Mouse (Mus musculus) heart, embryonic 15.5 days (tissue): ENCODE results near the gene Map7d3. TPM values are rescaled to one million over a fixed set of nuclear protein-coding genes. Genes with fewer than 3 reads are reported as not detected.

ENCODE experiments used
- ATAC-seq: fragments of 200-750 bp; cut with Nextera tagmentation; replicated peaks from 2 replicates; pipeline ENCODE4 v1.8.0; 2017; ENCODE audit warnings: low read depth, moderate TSS enrichment; ENCODE audit not compliant: insufficient number of reproducible peaks, insufficient read depth, low FRiP score
- H3K27ac ChIP-seq: fragments of 300-500 bp; sonication (generic); 2 replicates; pipeline ENCODE4 v1.5.1; 2015; ENCODE audit warnings: mild to moderate bottlenecking, inconsistent platforms
- H3K27me3 ChIP-seq: fragments of 300-500 bp; sonication (generic); 2 replicates; pipeline ENCODE4 v1.6.1; 2015; ENCODE audit warnings: inconsistent platforms
- H3K36me3 ChIP-seq: fragments of 300-500 bp; sonication (generic); 2 replicates; pipeline ENCODE4 v1.6.1; 2015; ENCODE audit warnings: mild to moderate bottlenecking, inconsistent platforms
- H3K4me1 ChIP-seq: fragments of 300-500 bp; sonication (generic); replicated peaks from 2 replicates; pipeline ENCODE4 v1.6.1; 2015; ENCODE audit warnings: inconsistent platforms
- H3K4me2 ChIP-seq: fragments of 300-500 bp; sonication (generic); 2 replicates; pipeline ENCODE4 v1.6.1; 2015; ENCODE audit warnings: inconsistent platforms, mild to moderate bottlenecking, moderate library complexity
- H3K4me3 ChIP-seq: fragments of 300-500 bp; sonication (generic); 2 replicates; pipeline ENCODE4 v1.5.1; 2015; ENCODE audit warnings: mild to moderate bottlenecking, inconsistent platforms
- H3K9ac ChIP-seq: fragments of 300-500 bp; sonication (generic); 2 replicates; pipeline ENCODE4 v1.6.1; 2015; ENCODE audit warnings: mild to moderate bottlenecking, inconsistent platforms
- H3K9me3 ChIP-seq: fragments of 300-500 bp; sonication (generic); replicated peaks from 2 replicates; pipeline ENCODE4 v1.6.1; 2016; ENCODE audit warnings: inconsistent platforms
- WGBS: fragments of 180-500 bp; shearing (Covaris S2); methylation state at CpG from one replicate; pipeline ENCODE4 v1.1.7; 2015; ENCODE audit warnings: mixed read lengths; 5-methylcytosine and 5-hydroxymethylcytosine counted together
- polyA plus RNA-seq: library from polyadenylated mRNA; unstranded; fragments of >200 nt; fragmentation: Nextera tagmentation; extraction: Ambion mirVana; gene quantifications from 2 replicates; pipeline ENCODE4 v1.2.1, GENCODE M21; 2015

Map7d3 gene
- polyA plus RNA-seq, 1 experiment from 2014 or later = 2.2 TPM

DNA sequence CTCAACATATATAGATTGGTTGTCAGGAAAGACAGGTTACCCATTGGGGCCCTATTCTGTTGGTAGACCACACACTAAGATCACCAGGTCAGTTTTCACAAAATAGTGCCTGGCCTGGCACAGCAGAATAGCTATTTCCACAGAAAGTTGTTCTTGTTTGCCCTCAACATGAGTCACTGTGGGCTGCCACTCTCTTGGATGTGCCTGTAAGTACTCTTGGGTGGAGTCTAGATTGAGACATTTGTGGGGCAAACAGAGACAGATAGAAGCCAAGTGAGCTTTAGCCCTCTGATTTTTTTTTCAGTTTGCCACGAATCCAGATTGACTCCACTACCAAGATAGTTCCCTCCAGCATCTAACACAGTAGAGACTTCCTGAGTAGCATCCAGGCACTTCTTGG is 50.4 kb downstream of the Map7d3 start:
- no peak overlapping the region for H3K4me2 ChIP-seq
- H3K9me3 ChIP-seq = no peaks in the 10 kb centered on the region
- H3K4me3 ChIP-seq = no peak overlapping the region
- H3K9ac ChIP-seq = no peak overlapping the region
- no peak for ATAC-seq
- H3K27ac ChIP-seq = no peak overlapping the region
- no peaks in the 10 kb centered on the region for H3K4me1 ChIP-seq
- no peaks in the 10 kb centered on the region for H3K27me3 ChIP-seq
- no peaks in the 10 kb centered on the region for H3K36me3 ChIP-seq
- WGBS = 65% methylated on average over 1 of the region's 1 CpGs

DNA sequence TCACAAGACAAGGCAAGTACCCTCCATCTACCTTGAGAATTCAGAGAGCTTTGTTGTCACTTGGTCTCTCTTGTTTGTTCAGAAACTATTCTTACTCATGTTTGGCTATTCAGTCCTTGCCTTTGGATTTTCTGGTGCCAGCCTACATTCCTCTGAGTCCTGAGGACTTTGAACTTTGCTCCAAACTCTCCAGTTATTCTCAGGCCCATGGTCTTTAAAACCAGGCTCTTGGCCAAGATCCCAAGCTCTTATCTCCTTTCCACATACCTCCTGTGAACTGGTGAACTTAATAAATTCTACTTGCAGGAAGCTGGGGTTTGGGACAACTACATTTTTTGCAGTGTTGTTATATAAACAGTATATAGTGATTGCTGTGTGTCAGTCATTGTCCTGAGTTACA is 52.3 kb downstream of the Map7d3 start:
- Histone ChIP-seq H3K9ac (no peak overlapping the region), H3K4me1 (no peaks in the 10 kb centered on the region), H3K4me2 (no peak overlapping the region), H3K27ac (peak overlapping the region; percentile 45; the same call in 1 of the 2 replicates), H3K27me3 (no peaks in the 10 kb centered on the region), H3K36me3 (no peaks in the 10 kb centered on the region), H3K4me3 (no peak overlapping the region), H3K9me3 (no peaks in the 10 kb centered on the region)
- no peak for ATAC-seq

DNA sequence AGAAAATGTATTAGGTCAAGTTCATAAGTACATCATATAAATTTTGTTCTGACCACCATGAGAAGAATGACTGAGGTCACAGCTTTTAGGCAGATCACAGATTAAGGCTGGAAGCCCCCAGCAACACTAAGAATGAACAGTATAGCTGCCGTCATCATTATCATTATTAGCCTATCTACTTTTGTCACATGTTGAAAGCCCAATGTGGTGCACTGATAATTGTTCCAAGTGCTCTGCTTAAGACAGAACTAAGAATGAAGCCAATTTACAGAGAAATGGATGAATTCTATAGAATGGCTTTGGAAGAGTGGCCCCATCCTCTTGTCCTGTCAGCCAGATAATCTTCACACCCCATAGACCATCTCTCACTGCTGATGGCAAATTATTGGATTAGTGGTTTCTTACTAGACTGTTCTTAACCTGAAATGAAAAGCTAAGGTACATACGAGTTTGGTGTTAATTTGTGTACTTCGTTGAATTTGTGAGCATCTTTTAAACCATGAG is 61.8 kb downstream of the Map7d3 start:
- ATAC-seq = no peak
- H3K4me1 ChIP-seq = peaks cover 4% of the 10 kb centered on the region; the same call in 1 of the 2 replicates
- no peaks in the 10 kb centered on the region for H3K36me3 ChIP-seq
- no peak overlapping the region for H3K4me2 ChIP-seq
- H3K27me3 ChIP-seq = no peaks in the 10 kb centered on the region
- H3K9me3 ChIP-seq = no peaks in the 10 kb centered on the region
- WGBS = 70% methylated on average over 3 of the region's 3 CpGs
- H3K27ac ChIP-seq = no peak overlapping the region
- no peak overlapping the region for H3K4me3 ChIP-seq
- no peak overlapping the region for H3K9ac ChIP-seq

DNA sequence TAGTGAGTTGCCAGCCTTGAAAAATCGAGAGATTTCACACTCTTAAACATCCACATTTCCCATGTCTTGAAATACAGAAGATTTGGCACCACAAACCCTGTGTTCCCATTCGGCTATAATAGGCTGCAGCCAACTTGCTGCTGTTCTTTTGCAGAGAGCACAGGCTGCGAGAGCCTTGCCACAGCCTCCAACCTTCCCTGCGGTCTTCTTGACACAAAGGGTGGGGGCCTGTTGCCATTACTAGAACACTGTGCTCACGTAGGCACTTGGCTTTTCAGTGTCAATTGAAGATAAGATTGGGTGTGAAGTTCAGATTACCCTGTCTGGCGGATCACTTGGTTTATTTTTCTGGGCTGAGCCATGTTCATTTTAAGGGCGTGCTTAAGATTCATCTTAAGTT is 65.8 kb downstream of the Map7d3 start:
- no peak overlapping the region for H3K27ac ChIP-seq
- H3K4me2 ChIP-seq = no peak overlapping the region
- no peak overlapping the region for H3K4me3 ChIP-seq
- H3K9me3 ChIP-seq = no peaks in the 10 kb centered on the region
- no peak for ATAC-seq
- WGBS = 53% methylated on average over 7 of the region's 7 CpGs
- H3K4me1 ChIP-seq = peaks cover 9% of the 10 kb centered on the region; the same call in 1 of the 2 replicates
- no peak overlapping the region for H3K9ac ChIP-seq
- no peaks in the 10 kb centered on the region for H3K36me3 ChIP-seq
- H3K27me3 ChIP-seq = no peaks in the 10 kb centered on the region

DNA sequence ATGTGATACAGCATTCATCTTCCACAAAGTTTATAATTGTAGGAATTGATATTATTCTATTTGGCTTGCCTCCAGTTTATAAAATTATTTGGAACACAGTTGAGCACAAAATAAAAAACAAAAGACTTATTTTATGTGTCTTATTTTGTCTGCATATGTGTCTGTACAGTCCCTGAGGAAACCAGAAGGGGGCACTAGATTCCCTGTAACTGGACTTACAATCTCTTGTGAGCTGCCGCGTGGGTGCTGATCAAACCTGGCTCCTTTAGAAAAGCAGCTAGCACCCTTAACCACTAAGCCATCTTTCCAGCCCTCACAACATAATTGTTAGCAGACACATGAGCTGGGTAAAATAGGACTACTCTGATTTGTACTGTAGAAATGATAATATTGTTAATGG is 66.5 kb downstream of the Map7d3 start:
- no peak overlapping the region for H3K9ac ChIP-seq
- no peaks in the 10 kb centered on the region for H3K36me3 ChIP-seq
- H3K27me3 ChIP-seq = no peaks in the 10 kb centered on the region
- H3K4me3 ChIP-seq = no peak overlapping the region
- H3K9me3 ChIP-seq = no peaks in the 10 kb centered on the region
- 37% methylated on average over 2 of the region's 2 CpGs for WGBS
- no peak overlapping the region for H3K4me2 ChIP-seq
- ATAC-seq = no peak
- H3K27ac ChIP-seq = no peak overlapping the region
- H3K4me1 ChIP-seq = peaks cover 9% of the 10 kb centered on the region; the same call in 1 of the 2 replicates

DNA sequence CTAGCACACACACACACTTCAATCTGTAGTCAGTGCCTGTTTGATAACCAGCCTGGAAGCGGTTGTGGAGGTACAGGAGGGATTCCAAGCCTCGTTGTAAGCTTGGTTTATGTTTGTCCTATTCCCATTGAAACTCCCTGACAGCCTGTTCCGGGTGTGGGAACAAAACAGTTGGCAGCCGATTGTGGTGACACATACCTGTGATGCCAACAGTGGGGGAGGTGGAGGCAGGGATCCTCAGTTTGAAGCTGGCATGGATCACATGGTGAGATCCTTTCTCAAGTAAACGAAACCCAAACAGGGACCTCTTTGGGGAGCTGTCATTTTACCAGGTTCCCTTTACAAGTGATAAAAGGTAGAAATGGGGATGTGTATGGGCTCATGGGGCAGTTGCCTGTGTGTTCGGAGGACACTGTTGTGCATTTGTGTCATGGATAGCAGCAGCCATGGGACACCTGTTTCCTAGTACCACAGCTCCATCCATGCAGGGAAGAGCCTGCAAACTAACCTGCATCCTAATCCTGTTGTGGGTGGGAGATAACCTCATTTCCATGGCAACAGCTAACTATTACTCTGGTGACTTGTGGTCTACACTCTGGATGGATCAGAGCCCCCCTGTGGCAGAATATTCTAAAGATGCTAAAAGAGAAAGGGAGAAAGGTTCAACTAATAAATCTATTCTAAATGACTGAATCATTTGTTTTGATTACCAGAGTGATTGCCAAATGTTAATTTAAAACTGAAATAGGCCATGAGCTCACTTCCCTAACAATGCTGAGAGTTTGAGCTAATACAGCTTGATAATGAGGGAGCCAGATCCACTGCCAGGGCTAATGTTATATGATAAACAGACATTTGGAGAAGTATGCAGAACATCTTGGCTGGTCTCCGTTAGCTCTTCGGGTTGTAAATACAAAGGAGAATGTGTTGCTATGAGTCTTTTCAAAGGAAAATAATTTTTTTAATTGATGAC is 68.5 kb downstream of the Map7d3 start:
- Histone ChIP-seq H3K36me3 (no peaks in the 10 kb centered on the region), H3K27me3 (no peaks in the 10 kb centered on the region), H3K9ac (no peak overlapping the region), H3K9me3 (no peaks in the 10 kb centered on the region), H3K4me3 (no peak overlapping the region), H3K27ac (no peak overlapping the region), H3K4me2 (no peak overlapping the region), H3K4me1 (peaks cover 9% of the 10 kb centered on the region; the same call in 1 of the 2 replicates)
- no peak for ATAC-seq
- 64% methylated on average over 8 of the region's 8 CpGs for WGBS

DNA sequence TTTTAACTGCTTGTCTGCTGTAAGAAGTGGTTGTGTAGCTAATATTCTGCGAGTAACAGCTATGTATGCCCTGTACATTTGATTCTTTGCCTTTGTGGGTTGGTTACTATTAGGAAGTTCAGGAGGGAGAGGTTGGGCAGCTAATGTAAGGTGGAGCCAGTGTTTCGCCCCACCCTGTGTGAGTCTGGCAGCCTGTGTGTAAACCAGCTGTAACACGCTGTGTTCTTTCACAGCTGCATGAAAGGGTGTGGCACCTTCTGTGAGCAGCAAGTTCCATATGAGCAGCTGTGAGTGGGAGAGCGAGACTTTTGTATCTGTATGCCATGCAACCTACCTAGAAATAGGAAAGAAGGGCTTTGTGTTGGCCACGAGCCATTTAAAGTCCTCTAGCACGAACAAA is 70.0 kb downstream of the Map7d3 start:
- ATAC-seq = no peak
- H3K9ac ChIP-seq = no peak overlapping the region
- H3K36me3 ChIP-seq = no peaks in the 10 kb centered on the region
- H3K27ac ChIP-seq = no peak overlapping the region
- H3K4me1 ChIP-seq = peaks cover 9% of the 10 kb centered on the region; the same call in 1 of the 2 replicates
- WGBS = 63% methylated on average over 6 of the region's 6 CpGs
- no peaks in the 10 kb centered on the region for H3K9me3 ChIP-seq
- H3K4me3 ChIP-seq = no peak overlapping the region
- H3K27me3 ChIP-seq = no peaks in the 10 kb centered on the region
- no peak overlapping the region for H3K4me2 ChIP-seq

DNA sequence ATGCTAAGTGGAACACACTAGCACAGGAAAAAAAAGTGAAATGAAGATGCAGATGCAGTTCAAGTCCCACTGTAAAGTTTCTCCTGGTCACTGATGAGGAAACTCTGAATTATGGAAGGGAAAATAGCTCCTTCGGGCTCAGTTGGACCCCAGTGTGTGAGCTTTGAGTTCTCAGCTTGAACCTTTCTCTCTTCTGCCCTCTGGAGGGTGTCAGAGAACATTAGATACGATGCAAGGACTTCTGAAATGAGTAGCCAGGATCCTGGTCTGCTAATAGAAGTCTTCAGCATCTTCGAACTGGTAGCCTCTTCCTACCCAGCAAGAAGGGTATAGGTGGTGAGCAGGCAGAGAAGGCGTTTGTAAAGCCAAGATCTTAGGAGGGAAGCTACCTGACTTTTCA is 70.6 kb downstream of the Map7d3 start:
- H3K4me3 ChIP-seq = no peak overlapping the region
- peaks cover 9% of the 10 kb centered on the region; the same call in 1 of the 2 replicates for H3K4me1 ChIP-seq
- H3K27me3 ChIP-seq = no peaks in the 10 kb centered on the region
- H3K27ac ChIP-seq = no peak overlapping the region
- 55% methylated on average over 4 of the region's 4 CpGs for WGBS
- ATAC-seq = no peak
- H3K36me3 ChIP-seq = no peaks in the 10 kb centered on the region
- no peak overlapping the region for H3K9ac ChIP-seq
- no peaks in the 10 kb centered on the region for H3K9me3 ChIP-seq
- no peak overlapping the region for H3K4me2 ChIP-seq

Other genes starting within 250 kb of the Map7d3 start
- 22.2 and 23.0 TPM in 2 replicates for gene Mmgt1, start 224.3 kb downstream of the Map7d3 start, polyA plus RNA-seq
- gene Slc9a6, start 212.6 kb downstream of the Map7d3 start, polyA plus RNA-seq = 7.2 and 8.5 TPM in 2 replicates
- 189 and 203 TPM in 2 replicates for gene Fhl1, start 90.5 kb downstream of the Map7d3 start, polyA plus RNA-seq
- gene Adgrg4, start 47.8 kb upstream of the Map7d3 start, polyA plus RNA-seq = not detected in 2 replicates
- not detected in 2 replicates for gene Brs3, start 220.7 kb upstream of the Map7d3 start, polyA plus RNA-seq
- gene Htatsf1, start 231.3 kb upstream of the Map7d3 start, polyA plus RNA-seq = 62.4 and 64.6 TPM in 2 replicates